Mouse (Mus musculus) frontal cortex, postnatal 25 days (tissue): Measurements from ENCODE around the gene Trpv2.
A peak's percentile ranks its signal among the peaks of the same experiment; 100 is the strongest.
"Not testable (repeated sequence)": the region's sequence is repeated elsewhere in the genome, so short reads cannot be mapped to it uniquely, and the experiment has no call there.

ENCODE experiments used
- DNase-seq, 2 experiments: peaks; one replicate each; pipeline ENCODE4 v3.0.0; 2022; ENCODE audit warnings: low spot score in 2 of 2

Gene Trpv2

GRCm38 (mm10) chr11:62647661-62648590, 73.6 kb downstream of the Trpv2 start, which contains the start of gene Lrrc75a:
Gene Lrrc75a (minus strand): TSS chr11:62648523.
- DNase-seq, result no peak

- peak; percentile 83 to 85 for DNase-seq
Observed at GRCm38 (mm10) chr11:62648591-62649391, 74.5 kb downstream of the Trpv2 start, which contains the start of gene Mmgt2. Gene Mmgt2 (plus strand): TSS chr11:62648664.

- not testable (repeated sequence) for DNase-seq
Observed at GRCm38 (mm10) chr11:62649803-62650202, 75.5 kb downstream of the Trpv2 start.
